Mouse (Mus musculus): ENCODE measurements around the gene Ksr2.

GRCm38 (mm10) chr5:117790071-117790470 lies 376.3 kb downstream of the Ksr2 start:
- no peak for TF ChIP-seq CTCF (conservative IDR thresholded peaks at IDR 0.05; ENCODE audit: low read length)
- no peak for TF ChIP-seq NANOG (IDR thresholded peaks at IDR 0.05; ENCODE audit: borderline replicate concordance, low read length)
